Mouse (Mus musculus) spleen, adult 2 months (tissue): ENCODE results near the gene Bag6.

Experiments used
- CTCF ChIP-seq: fragments of 200-500 bp; IDR thresholded peaks from 2 replicates; pipeline ENCODE4 v1.5.1; 2011; ENCODE audit warnings: mild to moderate bottlenecking, inconsistent platforms; ENCODE audit not compliant: insufficient read depth, insufficient read length, insufficient replicate concordance; ENCODE audit errors: extremely low read depth
- POLR2A ChIP-seq: fragments of 200-500 bp; IDR thresholded peaks from 2 replicates; pipeline ENCODE4 v1.6.1; 2011; ENCODE audit warnings: low read depth, low read length, inconsistent platforms

GRCm38 (mm10) chr17:35131038-35131437 lies 3.9 kb upstream of the Bag6 start:
- TF ChIP-seq POLR2A = no peak
- no peak for TF ChIP-seq CTCF
